Mouse (Mus musculus) hindbrain, embryonic 12.5 days (tissue): Measurements from ENCODE around the gene Sdhaf1. TPM values are rescaled to one million over a fixed set of nuclear protein-coding genes. Genes with fewer than 3 reads are reported as not detected.
A peak's percentile ranks its signal among the peaks of the same experiment; 100 is the strongest.

Source experiments
- ATAC-seq: fragments of 200-750 bp; cut with Nextera tagmentation; 2 replicates; pipeline ENCODE4 v1.8.0; 2017; ENCODE audit warnings: moderate TSS enrichment; ENCODE audit not compliant: low FRiP score
- H3K27ac ChIP-seq: fragments of 300-500 bp; sonication (generic); 2 replicates; pipeline ENCODE4 v1.5.1; 2016; ENCODE audit warnings: mild to moderate bottlenecking
- H3K27me3 ChIP-seq: fragments of 300-500 bp; sonication (generic); 2 replicates; pipeline ENCODE4 v1.6.1; 2016; ENCODE audit warnings: mild to moderate bottlenecking
- H3K36me3 ChIP-seq: fragments of 300-500 bp; sonication (generic); 2 replicates; pipeline ENCODE4 v1.6.1; 2016; ENCODE audit warnings: mild to moderate bottlenecking
- H3K4me1 ChIP-seq: fragments of 300-500 bp; sonication (generic); 2 replicates; pipeline ENCODE4 v1.6.1; 2016
- H3K4me2 ChIP-seq: fragments of 300-500 bp; sonication (generic); replicated peaks from 2 replicates; pipeline ENCODE4 v1.6.1; 2016; ENCODE audit warnings: mild to moderate bottlenecking
- H3K4me3 ChIP-seq: fragments of 300-500 bp; sonication (generic); 2 replicates; pipeline ENCODE4 v1.5.1; 2016; ENCODE audit warnings: mild to moderate bottlenecking
- H3K9ac ChIP-seq: fragments of 300-500 bp; sonication (generic); 2 replicates; pipeline ENCODE4 v1.6.1; 2016; ENCODE audit warnings: mild to moderate bottlenecking, moderate library complexity
- H3K9me3 ChIP-seq: fragments of 300-500 bp; sonication (generic); replicated peaks from 2 replicates; pipeline ENCODE4 v1.6.1; 2016; ENCODE audit warnings: mild to moderate bottlenecking
- WGBS: fragments of 180-500 bp; shearing (Covaris S2); methylation state at CpG from one replicate; pipeline ENCODE4 v1.1.7; 2016; 5-methylcytosine and 5-hydroxymethylcytosine counted together
- polyA plus RNA-seq: library from polyadenylated mRNA; unstranded; fragments of >200 nt; fragmentation: Nextera tagmentation; extraction: Ambion mirVana; gene quantifications from 2 replicates; pipeline ENCODE4 v1.2.1, GENCODE M21; 2016

The Sdhaf1 gene
- polyA plus RNA-seq, 1 experiment from 2014 or later = 23.4 TPM

DNA sequence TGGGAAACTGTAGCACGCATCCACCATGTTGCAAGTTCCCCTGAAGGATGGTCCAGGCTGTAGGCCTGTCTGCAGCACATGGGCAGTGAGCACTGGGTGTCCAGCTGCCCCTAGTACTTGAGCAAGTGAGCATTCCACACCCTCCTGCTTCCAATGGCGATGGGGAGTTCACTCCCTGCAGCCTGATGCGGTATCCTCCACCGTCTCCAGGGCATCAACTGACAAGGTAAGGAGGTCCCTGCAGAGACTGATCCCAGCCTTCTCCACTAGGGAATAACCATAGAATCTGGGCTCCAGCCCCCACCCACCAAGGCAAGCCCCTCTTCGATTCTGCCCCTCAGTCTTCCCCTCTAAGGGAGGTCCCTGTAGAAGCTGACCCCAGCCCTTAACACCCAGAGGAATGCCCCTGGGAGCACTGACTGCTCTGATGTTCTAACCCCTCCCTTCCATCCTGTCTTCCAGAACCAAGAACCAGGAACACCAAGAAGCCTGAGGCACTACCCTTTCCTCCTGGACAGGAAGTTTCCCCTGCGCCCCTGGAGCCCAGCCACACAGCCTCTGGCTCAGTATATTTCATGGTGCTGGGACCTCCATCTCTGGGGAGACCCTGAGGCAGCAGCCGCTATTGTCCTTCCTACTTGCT is 34.5 kb downstream of the Sdhaf1 start:
- peak overlapping the region; percentile 23; the same call in 1 of the 2 replicates for H3K27ac ChIP-seq
- no peak for ATAC-seq
- no peaks in the 10 kb centered on the region for H3K27me3 ChIP-seq
- H3K4me2 ChIP-seq = no peak overlapping the region; the same call in 1 of the 2 replicates
- peaks cover 30% of the 10 kb centered on the region for H3K4me1 ChIP-seq
- WGBS = 66% methylated on average over 7 of the region's 7 CpGs
- no peak overlapping the region for H3K4me3 ChIP-seq
- peaks cover 8% of the 10 kb centered on the region for H3K36me3 ChIP-seq
- H3K9ac ChIP-seq = no peak overlapping the region
- no peaks in the 10 kb centered on the region for H3K9me3 ChIP-seq

DNA sequence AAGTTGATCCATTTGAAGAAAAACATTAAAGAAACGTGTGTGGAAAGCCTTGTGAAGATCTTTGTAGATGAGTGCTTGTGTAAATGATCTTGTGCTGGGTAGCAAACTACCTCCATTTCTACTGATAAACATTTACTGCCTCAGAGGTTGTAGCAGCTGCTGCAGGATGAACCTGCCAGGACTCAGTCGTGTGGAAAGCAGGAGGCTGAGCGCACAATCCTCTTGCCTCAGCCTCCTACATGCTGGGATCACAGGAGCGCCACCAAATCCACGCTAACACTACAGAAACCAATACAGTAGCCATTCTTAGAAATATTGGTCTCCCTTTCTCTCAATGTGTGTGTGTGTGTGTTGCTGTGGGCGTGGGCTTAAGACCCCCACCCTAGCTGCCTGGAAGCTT is 35.6 kb downstream of the Sdhaf1 start:
- H3K27ac ChIP-seq = no peak overlapping the region
- no peak overlapping the region for H3K4me3 ChIP-seq
- no peak for ATAC-seq
- no peak overlapping the region for H3K9ac ChIP-seq
- peaks cover 21% of the 10 kb centered on the region for H3K4me1 ChIP-seq
- no peaks in the 10 kb centered on the region for H3K9me3 ChIP-seq
- WGBS = 74% methylated on average over 6 of the region's 6 CpGs
- H3K36me3 ChIP-seq = no peaks in the 10 kb centered on the region
- H3K27me3 ChIP-seq = no peaks in the 10 kb centered on the region
- H3K4me2 ChIP-seq = no peak overlapping the region

DNA sequence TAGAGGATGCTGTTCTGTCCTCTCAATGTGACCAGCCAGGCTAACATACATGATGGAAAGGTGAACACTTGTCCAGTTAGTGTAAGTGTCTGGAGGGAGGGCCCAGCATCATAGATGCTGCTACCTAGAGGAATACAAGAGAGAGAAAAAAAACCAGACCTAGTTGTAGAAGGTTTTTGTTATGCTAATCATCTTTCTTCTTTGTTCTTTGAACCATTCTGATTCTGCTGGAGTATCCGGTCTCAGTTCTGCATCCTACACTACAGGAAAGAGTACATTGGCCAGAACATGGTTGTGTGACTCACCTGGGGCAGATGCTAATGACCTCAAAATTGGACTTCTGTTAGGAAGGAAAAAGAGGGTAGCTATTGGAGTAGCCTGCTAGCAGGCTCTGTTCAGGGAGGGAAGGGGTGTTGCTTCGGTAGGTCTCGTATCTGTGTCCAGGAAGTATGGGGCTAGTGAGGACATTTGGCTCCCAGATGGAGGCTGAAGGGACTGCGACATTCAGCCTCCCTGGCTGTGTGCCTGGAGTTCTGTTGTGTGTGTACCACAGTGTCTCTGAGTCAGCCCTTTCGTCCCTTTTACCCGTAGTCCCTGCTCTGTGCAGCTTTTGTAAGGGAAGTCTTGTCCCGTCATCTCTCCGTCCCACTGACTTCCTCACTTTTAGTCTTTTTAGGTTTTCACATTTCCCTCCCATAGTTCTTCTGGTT is 36.8 kb downstream of the Sdhaf1 start:
- Histone ChIP-seq H3K9me3 (no peaks in the 10 kb centered on the region), H3K27me3 (no peaks in the 10 kb centered on the region), H3K4me2 (no peak overlapping the region), H3K27ac (no peak overlapping the region), H3K4me1 (peaks cover 12% of the 10 kb centered on the region), H3K4me3 (no peak overlapping the region), H3K36me3 (no peaks in the 10 kb centered on the region), H3K9ac (no peak overlapping the region)
- ATAC-seq = no peak
- 66% methylated on average over 8 of the region's 8 CpGs for WGBS

DNA sequence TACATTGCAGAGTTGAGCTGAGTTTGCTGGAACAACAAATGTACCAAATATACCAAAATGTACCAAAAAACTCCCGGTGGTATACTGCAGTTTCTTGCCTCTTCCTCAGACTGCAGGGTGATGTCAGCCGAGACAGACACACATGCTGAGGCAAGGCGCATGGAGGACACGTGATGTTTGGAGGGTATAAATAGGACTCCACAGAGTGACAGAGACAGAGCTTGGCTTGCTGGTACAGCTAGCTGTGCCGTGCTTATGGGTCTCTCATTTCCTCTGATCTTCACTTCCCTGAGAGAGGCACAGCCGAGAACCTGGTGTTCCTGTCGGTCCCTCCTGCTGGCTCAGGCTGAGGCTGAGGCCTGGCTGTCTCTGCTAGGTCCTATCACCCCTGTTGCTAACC is 41.0 kb downstream of the Sdhaf1 start:
- Histone ChIP-seq H3K4me2 (no peak overlapping the region), H3K36me3 (no peaks in the 10 kb centered on the region), H3K27ac (no peak overlapping the region), H3K9ac (no peak overlapping the region), H3K9me3 (no peaks in the 10 kb centered on the region), H3K27me3 (no peaks in the 10 kb centered on the region), H3K4me1 (peaks cover 8% of the 10 kb centered on the region), H3K4me3 (no peak overlapping the region)
- 81% methylated on average over 7 of the region's 7 CpGs for WGBS
- ATAC-seq = no peak

DNA sequence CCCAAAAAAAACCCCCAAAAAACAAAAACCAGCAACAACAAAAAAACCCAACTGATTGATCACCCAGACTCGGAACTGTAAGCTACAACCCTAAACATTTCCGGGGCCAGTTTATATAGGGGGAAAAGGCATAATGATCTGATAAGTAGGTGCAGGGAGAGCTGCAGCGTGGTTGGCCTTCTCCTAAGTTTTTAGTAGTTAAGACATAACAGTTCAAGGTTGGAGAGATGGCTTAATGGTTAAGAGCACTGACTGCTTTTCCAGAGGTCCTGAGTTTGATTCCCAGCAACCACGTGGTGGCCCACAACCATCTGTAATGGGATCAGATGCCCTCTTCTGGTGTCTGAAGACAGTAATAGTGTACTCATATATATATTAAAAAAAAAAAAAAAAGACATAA is 42.2 kb downstream of the Sdhaf1 start:
- Histone ChIP-seq H3K27ac (no peak overlapping the region), H3K36me3 (no peaks in the 10 kb centered on the region), H3K27me3 (no peaks in the 10 kb centered on the region), H3K4me3 (no peak overlapping the region), H3K9me3 (no peaks in the 10 kb centered on the region), H3K4me1 (peaks cover 8% of the 10 kb centered on the region), H3K9ac (no peak overlapping the region), H3K4me2 (no peak overlapping the region)
- ATAC-seq = no peak
- 73% methylated on average over 4 of the region's 4 CpGs for WGBS

DNA sequence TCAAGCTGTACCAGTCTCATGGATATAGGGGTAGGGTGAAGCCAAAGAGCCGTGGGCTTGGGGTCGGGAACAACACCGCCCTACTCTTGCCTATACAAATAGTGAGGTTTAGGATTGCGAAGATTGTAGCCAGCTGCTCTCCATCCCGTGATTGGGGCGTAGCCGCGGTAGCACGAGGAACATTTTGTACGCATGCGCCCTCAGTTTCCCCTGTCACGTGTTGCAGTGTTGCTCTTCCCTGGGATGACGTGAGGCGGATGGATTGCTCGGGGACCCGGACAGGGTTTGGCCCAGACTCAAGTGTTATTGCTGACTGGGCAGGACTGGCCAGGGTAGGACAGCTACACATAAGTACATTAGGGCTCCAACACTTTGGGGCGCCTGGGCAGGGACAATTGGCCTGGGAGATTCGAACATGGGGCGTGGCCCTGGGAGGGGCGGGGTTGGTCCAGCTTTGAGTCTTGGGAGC is 43.0 kb downstream of the Sdhaf1 start:
- peak; percentile 87 for ATAC-seq
- H3K4me2 ChIP-seq = peak overlapping the region; percentile 93
- H3K9me3 ChIP-seq = no peaks in the 10 kb centered on the region
- peaks cover 8% of the 10 kb centered on the region for H3K4me1 ChIP-seq
- no peaks in the 10 kb centered on the region for H3K27me3 ChIP-seq
- H3K27ac ChIP-seq = peak overlapping the region; percentile 95
- H3K9ac ChIP-seq = peak overlapping the region; percentile 49
- under 1% methylated on average over 20 of the region's 20 CpGs for WGBS
- peak overlapping the region; percentile 63 for H3K4me3 ChIP-seq
- no peaks in the 10 kb centered on the region for H3K36me3 ChIP-seq

DNA sequence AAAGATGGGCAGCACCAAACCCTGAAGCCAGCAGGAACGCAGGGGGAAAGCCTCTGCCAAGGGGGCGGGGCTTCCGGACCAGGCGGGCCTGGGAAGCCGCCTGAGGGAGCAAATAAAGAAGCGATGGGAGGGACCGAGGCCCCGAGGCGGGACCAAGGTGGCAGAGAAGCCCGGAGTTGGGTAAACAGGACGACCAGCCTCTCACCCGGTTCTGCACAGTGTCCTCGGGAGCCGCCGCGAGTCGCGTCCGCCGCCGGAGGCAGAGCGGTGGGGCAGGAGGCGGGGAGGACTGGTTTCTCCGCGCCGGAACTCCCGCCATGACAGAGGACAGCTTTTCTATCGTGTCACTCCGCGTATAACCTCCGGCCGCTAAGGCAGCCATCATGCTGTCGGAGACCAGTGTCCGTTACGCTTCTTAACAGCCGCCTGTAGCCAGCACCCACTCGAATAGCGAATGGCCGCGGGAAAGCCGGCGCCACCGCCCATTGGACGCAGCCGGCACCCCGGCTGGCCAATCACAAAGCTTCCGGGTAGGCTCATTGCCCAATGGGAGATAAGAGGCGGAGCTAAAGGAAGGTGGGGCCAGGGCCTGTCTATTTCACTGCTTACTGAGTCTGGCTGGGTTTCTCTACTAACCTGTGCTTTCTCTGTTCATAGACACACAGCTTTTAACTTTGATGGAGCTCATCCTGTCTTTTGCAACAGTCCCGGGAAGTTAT is 43.6 kb downstream of the Sdhaf1 start, which contains the start of the genes Thap8 and Wdr62:
TSS of gene Thap8 (plus strand) at position 144 of the 719 bp plus-strand sequence.
TSS of gene Wdr62 (minus strand) at position 469 of the 719 bp plus-strand sequence.
- Histone ChIP-seq H3K36me3 (no peaks in the 10 kb centered on the region), H3K4me3 (peak within 1 kb of the TSS; percentile 63), H3K9ac (peak within 1 kb of the TSS; percentile 62), H3K27ac (peak within 1 kb of the TSS; percentile 95), H3K4me1 (peaks cover 8% of the 10 kb centered on the region), H3K27me3 (no peaks in the 10 kb centered on the region), H3K4me2 (peak within 1 kb of the TSS; percentile 93), H3K9me3 (no peaks in the 10 kb centered on the region)
- WGBS = under 1% methylated on average over 47 of the region's 49 CpGs
- peak; percentile 97 for ATAC-seq

DNA sequence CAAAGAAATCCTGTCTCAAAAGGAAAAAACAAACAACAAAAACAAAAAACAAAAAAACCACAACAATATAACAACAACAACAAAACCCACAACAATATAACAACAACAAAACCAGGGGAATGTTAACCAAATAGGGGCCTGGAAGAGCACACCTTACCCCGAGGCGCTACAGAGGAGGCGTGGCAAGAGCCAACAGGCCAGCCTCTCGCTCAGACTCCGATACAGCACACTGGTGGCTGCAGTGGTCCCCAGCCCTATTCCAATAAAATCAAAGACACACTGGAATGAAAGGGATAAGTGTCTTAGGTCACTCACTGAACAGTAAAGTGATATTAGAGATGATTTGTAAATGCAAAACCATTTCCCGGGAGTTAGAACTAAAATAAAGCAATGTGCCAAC is 44.2 kb downstream of the Sdhaf1 start:
- no peaks in the 10 kb centered on the region for H3K27me3 ChIP-seq
- H3K4me2 ChIP-seq = peak overlapping the region; percentile 93
- H3K36me3 ChIP-seq = no peaks in the 10 kb centered on the region
- H3K9ac ChIP-seq = peak overlapping the region; percentile 62; the same call in 1 of the 2 replicates
- H3K4me3 ChIP-seq = peak overlapping the region; percentile 63
- under 1% methylated on average over 6 of the region's 6 CpGs for WGBS
- ATAC-seq = no peak
- H3K27ac ChIP-seq = no peak overlapping the region; the same call in 1 of the 2 replicates
- peaks cover 8% of the 10 kb centered on the region for H3K4me1 ChIP-seq
- H3K9me3 ChIP-seq = no peaks in the 10 kb centered on the region

DNA sequence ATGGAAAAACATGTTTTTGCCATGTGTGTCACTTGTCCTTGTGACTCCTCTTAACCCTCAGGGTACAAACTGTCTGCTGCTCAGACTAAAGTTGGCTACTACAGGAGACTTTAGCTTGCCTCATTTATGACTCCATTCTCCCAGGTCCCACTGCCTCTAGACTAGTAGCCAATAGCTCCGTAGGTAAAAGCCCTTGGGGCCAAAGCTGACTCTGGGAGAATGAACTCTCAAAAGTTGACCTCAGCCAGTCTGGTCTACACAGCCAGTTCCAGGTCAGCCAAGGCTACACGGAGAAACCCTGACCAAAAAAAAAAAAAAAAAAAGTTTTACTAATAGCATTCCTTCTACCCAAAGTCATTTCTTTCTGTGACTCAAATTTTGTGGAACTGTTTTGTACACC is 44.8 kb downstream of the Sdhaf1 start:
- 59% methylated on average over 2 of the region's 2 CpGs for WGBS
- 0 out of 2 replicates have a peak overlapping the region, but pooled peaks have one; percentile 63 for H3K4me3 ChIP-seq

DNA sequence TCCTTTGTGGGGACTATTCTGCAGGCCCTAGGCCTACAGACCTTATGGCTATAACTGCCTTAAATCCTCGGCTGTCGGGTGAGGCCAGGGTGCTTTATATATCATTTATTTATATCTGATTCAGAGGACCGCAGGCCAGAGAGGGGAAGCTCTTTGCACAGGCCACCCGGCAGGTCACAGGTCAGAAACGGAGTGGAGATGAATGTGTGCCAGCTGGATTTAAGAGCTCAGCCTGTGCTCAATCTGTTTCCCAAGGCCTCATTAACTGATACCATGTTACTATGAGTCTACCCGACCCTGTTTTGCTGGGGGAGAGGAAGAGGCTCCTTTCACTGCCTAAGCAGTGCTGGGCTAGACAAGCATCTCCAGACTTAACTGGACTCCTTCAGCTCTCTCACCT is 49.3 kb downstream of the Sdhaf1 start:
- WGBS = 86% methylated on average over 6 of the region's 6 CpGs
- Histone ChIP-seq H3K9ac (0 out of 2 replicates have a peak overlapping the region, but pooled peaks have one; percentile 13), H3K4me2 (no peak overlapping the region), H3K9me3 (no peaks in the 10 kb centered on the region), H3K27ac (no peak overlapping the region), H3K4me3 (no peak overlapping the region), H3K36me3 (peaks cover 10% of the 10 kb centered on the region), H3K27me3 (no peaks in the 10 kb centered on the region), H3K4me1 (peaks cover 3% of the 10 kb centered on the region)
- ATAC-seq = no peak

More for the DNA sequence above, 44.8 kb downstream of the Sdhaf1 start:
- H3K4me2 ChIP-seq = peak overlapping the region; percentile 93
- H3K36me3 ChIP-seq = no peaks in the 10 kb centered on the region
- H3K27me3 ChIP-seq = no peaks in the 10 kb centered on the region
- H3K9me3 ChIP-seq = no peaks in the 10 kb centered on the region
- H3K9ac ChIP-seq = no peak overlapping the region
- no peak for ATAC-seq
- no peak overlapping the region for H3K27ac ChIP-seq
- peaks cover 8% of the 10 kb centered on the region for H3K4me1 ChIP-seq
